11 mouse cellular contexts compared by ENCODE assay signal in the genomic region with DNA sequence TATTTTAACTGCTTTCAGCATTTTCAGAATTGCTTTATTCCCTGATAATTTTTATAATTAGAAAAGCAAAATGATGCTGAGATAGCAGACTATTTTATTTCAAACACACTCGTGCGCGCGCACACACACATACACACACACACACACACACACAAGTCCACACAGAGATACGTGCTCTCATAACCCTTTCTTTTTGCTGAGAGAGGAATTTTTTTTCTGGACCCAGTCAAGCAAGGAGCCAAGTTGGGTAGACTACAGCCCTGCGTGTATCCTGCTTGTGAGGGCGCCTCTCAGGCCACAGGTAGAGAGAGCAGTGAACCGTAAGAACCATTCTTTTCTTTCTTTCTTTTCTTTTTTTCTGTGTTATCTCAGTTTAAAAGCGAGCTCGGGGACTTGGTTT. TPM values are rescaled to one million over a fixed set of nuclear protein-coding genes. Genes with fewer than 3 reads are reported as not detected.
A peak's percentile ranks its signal among the peaks of the same experiment; 100 is the strongest.
DNase-seq lines count a peak whose midpoint lies in the region; ATAC-seq and TF ChIP-seq lines count a peak whose summit lies in the region.
"Had no signal": no experiment of that assay in that cellular context is flagged by ENCODE, and none has a peak within 500 bp of the region (broad histone marks: within the 10 kb centered on the region; RNA-seq: fewer than 3 reads in every experiment).

No protein-coding gene starts in this region.

- intact Hi-C loops in left cerebral cortex, adult 2 months (cut with DNase I): loop anchor here (5.0 kb wide), 1 partner anchor 150 kb away; no protein-coding TSS in a partner anchor
- intact Hi-C loops in left cerebral cortex, postnatal 4 days (cut with DNase I): no loop called here

- H3K4me1 ChIP-seq in forebrain, postnatal 0 days (ENCODE audit: insufficient read depth): no peaks in the 10 kb centered on the region
- H3K4me1 ChIP-seq in neural tube, embryonic 14.5 days (ENCODE audit: control insufficient read depth, insufficient read depth, low read length): no peaks in the 10 kb centered on the region

- H3K9me3 ChIP-seq in forebrain, postnatal 0 days (ENCODE audit: low read length): no peaks in the 10 kb centered on the region
- H3K9me3 ChIP-seq in neural tube, embryonic 14.5 days (ENCODE audit: control insufficient read depth, low read length): no peaks in the 10 kb centered on the region

- H3K27ac ChIP-seq in left cerebral cortex, adult 2 months: no peak overlapping the region
- H3K27ac ChIP-seq in forebrain, postnatal 0 days (ENCODE audit: low read depth, low read length): no peak overlapping the region
- no peak overlapping the region for H3K27ac ChIP-seq in neural tube, embryonic 14.5 days (ENCODE audit: low read depth, low read length)

- TF ChIP-seq CTCF in left cerebral cortex, adult 2 months (IDR thresholded peaks at IDR 0.05): no peak
- TF ChIP-seq CTCF in forebrain, postnatal 0 days (IDR thresholded peaks at IDR 0.05; ENCODE audit: low read depth): no peak

- no peaks in the 10 kb centered on the region for H3K27me3 ChIP-seq in forebrain, postnatal 0 days (ENCODE audit: insufficient read depth, low read length)
- no peaks in the 10 kb centered on the region for H3K27me3 ChIP-seq in neural tube, embryonic 14.5 days (ENCODE audit: control insufficient read depth, insufficient read depth, low read length)

- peak overlapping the region; percentile 46 for H3K4me3 ChIP-seq in left cerebral cortex, adult 2 months
- H3K4me3 ChIP-seq in forebrain, postnatal 0 days (ENCODE audit: low read depth, low read length): peak overlapping the region; percentile 44
- peak overlapping the region; percentile 31 for H3K4me3 ChIP-seq in neural tube, embryonic 14.5 days (ENCODE audit: low read depth, low read length)

- WGBS in forebrain, postnatal 0 days: 38% methylated on average over 10 of the region's 10 CpGs
- 59% methylated on average over 10 of the region's 10 CpGs for WGBS in neural tube, embryonic 14.5 days

- DNase-seq in left cerebral cortex, adult 2 months (ENCODE audit: extremely low spot score in 1 of 2, low spot score in 2 of 2): no peak
- no peak for DNase-seq in left cerebral cortex, adult 11 months (ENCODE audit: low spot score)
- no peak for DNase-seq in forebrain, postnatal 0 days
- peak; percentile 33 for DNase-seq in kidney, postnatal 25 days
- DNase-seq in spleen, postnatal 4 days (ENCODE audit: low spot score in 2 of 2): no peak
- DNase-seq in left cerebral cortex, postnatal 4 days: no peak
- DNase-seq: thymus, postnatal 14 days had no signal

- no peak for ATAC-seq in forebrain, postnatal 0 days
- no peak for ATAC-seq in neural tube, embryonic 14.5 days (ENCODE audit: low read depth)
- ATAC-seq in erythroid progenitor cell, adult 5-6 weeks (replicated peaks; ENCODE audit: low FRiP score, poor library complexity, severe bottlenecking): no peak

- peak overlapping the region; percentile 53 for H3K4me2 ChIP-seq in forebrain, postnatal 0 days (ENCODE audit: low read depth)
- peak overlapping the region; percentile 47 for H3K4me2 ChIP-seq in neural tube, embryonic 14.5 days (ENCODE audit: low read depth, low read length)

- H3K36me3 ChIP-seq in forebrain, postnatal 0 days (ENCODE audit: insufficient read depth): no peaks in the 10 kb centered on the region
- H3K36me3 ChIP-seq in neural tube, embryonic 14.5 days (ENCODE audit: control insufficient read depth, insufficient read depth, low read length): no peaks in the 10 kb centered on the region

- H3K9ac ChIP-seq in forebrain, postnatal 0 days: no peak overlapping the region
- no peak overlapping the region; the same call in 1 of the 2 replicates for H3K9ac ChIP-seq in neural tube, embryonic 14.5 days (replicated peaks; ENCODE audit: low read depth, low read length)

RNA-seq across cellular contexts. Expression of gene Mum1l1, which starts 7.9 kb away (rescaled TPM):
- total RNA-seq in left cerebral cortex, adult 2 months (2021): 1 to 10 TPM; 2.2 to 3.0 TPM
- total RNA-seq in forebrain, postnatal 0 days (2014; rRNA removed): 4.3 and 6.5 TPM in 2 replicates
- 4.9 and 5.4 TPM in 2 replicates for polyA plus RNA-seq in forebrain, postnatal 0 days (2015; fragmentation: Nextera tagmentation; extraction: Ambion mirVana)
- polyA plus RNA-seq in neural tube, embryonic 14.5 days (2014; fragmentation: Nextera tagmentation; extraction: Ambion mirVana): 10.9 and 12.8 TPM in 2 replicates
- 1 to 10 TPM; 2.8 to 2.9 TPM for total RNA-seq in left cerebral cortex, postnatal 4 days (2021)
- total RNA-seq in erythroid progenitor cell, adult 5-6 weeks (2015; ENCODE audit: low replicate concordance): not detected in 2 replicates
- not detected in 2 replicates for total RNA-seq in erythroid progenitor cell, adult 5-6 weeks (2017; ENCODE audit: low replicate concordance)

RNA-seq across cellular contexts. Expression of gene 4933428M09Rik, which starts 38.7 kb away (rescaled TPM):
- not detected for total RNA-seq in left cerebral cortex, adult 2 months (2021)
- total RNA-seq in forebrain, postnatal 0 days (2014; rRNA removed): not detected in 2 replicates
- not detected in 2 replicates for polyA plus RNA-seq in forebrain, postnatal 0 days (2015; fragmentation: Nextera tagmentation; extraction: Ambion mirVana)
- not detected in 2 replicates for polyA plus RNA-seq in neural tube, embryonic 14.5 days (2014; fragmentation: Nextera tagmentation; extraction: Ambion mirVana)
- total RNA-seq in left cerebral cortex, postnatal 4 days (2021): not detected
- not detected in 2 replicates for total RNA-seq in erythroid progenitor cell, adult 5-6 weeks (2015; ENCODE audit: low replicate concordance)
- total RNA-seq in erythroid progenitor cell, adult 5-6 weeks (2017; ENCODE audit: low replicate concordance): not detected in 2 replicates
- total RNA-seq: left cerebral cortex, postnatal 10 days; MEL had no signal

Comparison
In these comparisons a context has a peak if more than half of its experiments do, and no peak if none do; other contexts are left out.
1. DNase-seq: peak in kidney, postnatal 25 days (2 of 2); none in left cerebral cortex, adult 2 months (0 of 2), left cerebral cortex, adult 11 months (single experiment), forebrain, postnatal 0 days (single experiment), spleen, postnatal 4 days (0 of 2) and left cerebral cortex, postnatal 4 days (single experiment).
2. Peak in every context shown above with its lines, with median percentiles within 50 percentile points of each other: H3K4me3 ChIP-seq.